ENCODE assay signal across 16 mouse cellular contexts in genomic region chr7:101501675-101502074, GRCm38 (mm10).
DNase-seq lines count a peak whose midpoint lies in the region; ATAC-seq and TF ChIP-seq lines count a peak whose summit lies in the region.
"Had no signal": no experiment of that assay in that cellular context is flagged by ENCODE, and none has a peak within 500 bp of the region (broad histone marks: within the 10 kb centered on the region; RNA-seq: fewer than 3 reads in every experiment).

No protein-coding gene starts in this region.

- TF ChIP-seq POLR2A in lung, adult 2 months (IDR thresholded peaks at IDR 0.05; ENCODE audit: borderline replicate concordance, extremely low read depth, low read depth, low read length), result no peak
- TF ChIP-seq POLR2A in ES-Bruce4 (IDR thresholded peaks at IDR 0.05; ENCODE audit: insufficient read depth, low read length), result no peak

- H3K4me2 ChIP-seq in liver, postnatal 0 days (ENCODE audit: low read depth, low read length), result no peak overlapping the region
- H3K4me2 ChIP-seq: embryonic facial prominence, embryonic 15.5 days; hindbrain, embryonic 15.5 days; neural tube, embryonic 12.5 days had no signal

- no peak overlapping the region for H3K9ac ChIP-seq in ES-Bruce4 (ENCODE audit: low read depth, poor library complexity, severe bottlenecking)
- H3K9ac ChIP-seq in liver, postnatal 0 days (replicated peaks), result no peak overlapping the region
- H3K9ac ChIP-seq: embryonic facial prominence, embryonic 15.5 days; hindbrain, embryonic 15.5 days; neural tube, embryonic 12.5 days had no signal

- intact Hi-C loops in gastrocnemius, postnatal 14 days (cut with DNase I; ENCODE audit: low total_unique reads), result loop anchor here (2.0 kb wide), 1 partner anchor 51 kb away; no protein-coding TSS in a partner anchor

- TF ChIP-seq EP300 in ES-Bruce4 (IDR thresholded peaks at IDR 0.05; ENCODE audit: insufficient read depth, low read depth, low read length), result no peak
- TF ChIP-seq EP300 in liver, postnatal 0 days (IDR thresholded peaks at IDR 0.05; ENCODE audit: low read depth), result no peak

- ATAC-seq in liver, postnatal 0 days, result no peak

- H3K27ac ChIP-seq in ES-Bruce4 (ENCODE audit: insufficient read depth, low read length), result no peak overlapping the region
- no peak overlapping the region for H3K27ac ChIP-seq in liver, postnatal 0 days (ENCODE audit: low read depth)
- H3K27ac ChIP-seq: embryonic facial prominence, embryonic 15.5 days; hindbrain, embryonic 15.5 days; neural tube, embryonic 12.5 days had no signal

- H3K36me3 ChIP-seq in ES-Bruce4 (ENCODE audit: control insufficient read depth, insufficient read depth, low read length, poor library complexity, severe bottlenecking), result no peaks in the 10 kb centered on the region
- peaks cover 6% of the 10 kb centered on the region; the same call in 1 of the 2 replicates for H3K36me3 ChIP-seq in liver, postnatal 0 days (replicated peaks; ENCODE audit: insufficient read depth, low read length)
- H3K36me3 ChIP-seq: embryonic facial prominence, embryonic 15.5 days; hindbrain, embryonic 15.5 days; neural tube, embryonic 12.5 days had no signal

- H3K9me3 ChIP-seq in ES-Bruce4 (replicated peaks; ENCODE audit: control insufficient read depth, insufficient read depth, low read length, poor library complexity, severe bottlenecking), result no peaks in the 10 kb centered on the region
- no peaks in the 10 kb centered on the region for H3K9me3 ChIP-seq in liver, postnatal 0 days (ENCODE audit: low read length)
- H3K9me3 ChIP-seq: embryonic facial prominence, embryonic 15.5 days; hindbrain, embryonic 15.5 days had no signal

- H3K4me3 ChIP-seq in lung, adult 2 months (replicated peaks; ENCODE audit: extremely low read depth, low read depth, low read length), result no peak overlapping the region
- no peak overlapping the region for H3K4me3 ChIP-seq in ES-Bruce4 (ENCODE audit: low read depth, low read length)
- no peak overlapping the region for H3K4me3 ChIP-seq in liver, postnatal 0 days (ENCODE audit: low read depth, low read length)
- H3K4me3 ChIP-seq: embryonic facial prominence, embryonic 15.5 days; hindbrain, embryonic 15.5 days; neural tube, embryonic 12.5 days had no signal

- WGBS in lung, adult 2 months, result 81% methylated on average over 6 of the region's 6 CpGs
- WGBS in liver, postnatal 0 days (ENCODE audit: insufficient replicate concordance), result 68% methylated on average over 6 of the region's 6 CpGs

- peak; percentile 29 to 41 for DNase-seq in heart, adult 18-20 months
- DNase-seq in heart, adult 11 months, result no peak
- peak; percentile 9 for DNase-seq in lung, adult 2 months
- DNase-seq in lung, postnatal 36 days, result no peak
- peak; percentile 45 for DNase-seq in liver, postnatal 0 days
- no peak for DNase-seq in layer of hippocampus, adult 11-12 months (ENCODE audit: low spot score)
- DNase-seq in gastrocnemius, postnatal 14 days, result no peak
- DNase-seq: cerebellum, adult 8-10 months; gastrocnemius, postnatal 25 days; layer of hippocampus, postnatal 36 days; lung, postnatal 10 days; thymus, postnatal 36 days had no signal

- no peaks in the 10 kb centered on the region for H3K27me3 ChIP-seq in ES-Bruce4 (ENCODE audit: control insufficient read depth, insufficient read depth, low read length, poor library complexity, severe bottlenecking)
- H3K27me3 ChIP-seq in liver, postnatal 0 days (ENCODE audit: insufficient read depth, low read length), result peaks cover 5% of the 10 kb centered on the region; the same call in 1 of the 2 replicates

- peak; percentile 33 for TF ChIP-seq CTCF in lung, adult 2 months (IDR thresholded peaks at IDR 0.05; ENCODE audit: insufficient read depth, low read length)
- TF ChIP-seq CTCF in ES-Bruce4 (IDR thresholded peaks at IDR 0.05; ENCODE audit: low read depth, low read length), result peak; percentile 85
- peak; percentile 61 for TF ChIP-seq CTCF in liver, postnatal 0 days (IDR thresholded peaks at IDR 0.05; ENCODE audit: low read depth)

- no peaks in the 10 kb centered on the region; the same call in 1 of the 2 replicates for H3K4me1 ChIP-seq in lung, adult 2 months (ENCODE audit: control insufficient read depth, insufficient read depth, low read length)
- H3K4me1 ChIP-seq in ES-Bruce4 (ENCODE audit: control insufficient read depth, insufficient read depth, low read length), result no peaks in the 10 kb centered on the region
- peaks cover 7% of the 10 kb centered on the region; the same call in 1 of the 2 replicates for H3K4me1 ChIP-seq in liver, postnatal 0 days (ENCODE audit: insufficient read depth)

Comparison
In these comparisons a context has a peak if more than half of its experiments do, and no peak if none do; other contexts are left out.
1. DNase-seq: peak in heart, adult 18-20 months (2 of 2), lung, adult 2 months (single experiment) and liver, postnatal 0 days (single experiment); none in heart, adult 11 months (single experiment), lung, postnatal 36 days (single experiment), layer of hippocampus, adult 11-12 months (single experiment) and gastrocnemius, postnatal 14 days (single experiment).
2. CTCF ChIP-seq: peak in every context shown above with its lines; median percentile 85 in ES-Bruce4; 61 in liver, postnatal 0 days; 33 in lung, adult 2 months.